Mouse (Mus musculus) hindbrain, embryonic 12.5 days (tissue): ENCODE measurements around the gene Wnk4. TPM values are rescaled to one million over a fixed set of nuclear protein-coding genes. Genes with fewer than 3 reads are reported as not detected.
A peak's percentile ranks its signal among the peaks of the same experiment; 100 is the strongest.

ENCODE experiments used
- ATAC-seq: fragments of 200-750 bp; cut with Nextera tagmentation; 2 replicates; pipeline ENCODE4 v1.8.0; 2017; ENCODE audit warnings: moderate TSS enrichment; ENCODE audit not compliant: low FRiP score
- H3K27ac ChIP-seq: fragments of 300-500 bp; sonication (generic); 2 replicates; pipeline ENCODE4 v1.5.1; 2016; ENCODE audit warnings: mild to moderate bottlenecking
- H3K27me3 ChIP-seq: fragments of 300-500 bp; sonication (generic); 2 replicates; pipeline ENCODE4 v1.6.1; 2016; ENCODE audit warnings: mild to moderate bottlenecking
- H3K36me3 ChIP-seq: fragments of 300-500 bp; sonication (generic); 2 replicates; pipeline ENCODE4 v1.6.1; 2016; ENCODE audit warnings: mild to moderate bottlenecking
- H3K4me1 ChIP-seq: fragments of 300-500 bp; sonication (generic); 2 replicates; pipeline ENCODE4 v1.6.1; 2016
- H3K4me2 ChIP-seq: fragments of 300-500 bp; sonication (generic); replicated peaks from 2 replicates; pipeline ENCODE4 v1.6.1; 2016; ENCODE audit warnings: mild to moderate bottlenecking
- H3K4me3 ChIP-seq: fragments of 300-500 bp; sonication (generic); 2 replicates; pipeline ENCODE4 v1.5.1; 2016; ENCODE audit warnings: mild to moderate bottlenecking
- H3K9ac ChIP-seq: fragments of 300-500 bp; sonication (generic); 2 replicates; pipeline ENCODE4 v1.6.1; 2016; ENCODE audit warnings: mild to moderate bottlenecking, moderate library complexity
- H3K9me3 ChIP-seq: fragments of 300-500 bp; sonication (generic); replicated peaks from 2 replicates; pipeline ENCODE4 v1.6.1; 2016; ENCODE audit warnings: mild to moderate bottlenecking
- WGBS: fragments of 180-500 bp; shearing (Covaris S2); methylation state at CpG from one replicate; pipeline ENCODE4 v1.1.7; 2016; 5-methylcytosine and 5-hydroxymethylcytosine counted together
- polyA plus RNA-seq: library from polyadenylated mRNA; unstranded; fragments of >200 nt; fragmentation: Nextera tagmentation; extraction: Ambion mirVana; gene quantifications from 2 replicates; pipeline ENCODE4 v1.2.1, GENCODE M21; 2016

Gene Wnk4
- polyA plus RNA-seq, 1 experiment from 2014 or later, result 9.5 TPM

GRCm38 (mm10) chr11:101247521-101248030 lies 12.8 kb upstream of the Wnk4 start:
- Histone ChIP-seq H3K4me3 (peak overlapping the region; percentile 57; the same call in 1 of the 2 replicates), H3K27me3 (peaks cover 37% of the 10 kb centered on the region), H3K4me1 (peaks cover 9% of the 10 kb centered on the region), H3K27ac (no peak overlapping the region), H3K36me3 (no peaks in the 10 kb centered on the region), H3K4me2 (peak overlapping the region; percentile 84), H3K9ac (no peak overlapping the region), H3K9me3 (no peaks in the 10 kb centered on the region)
- 84% methylated on average over 6 of the region's 6 CpGs for WGBS
- ATAC-seq, result no peak

GRCm38 (mm10) chr11:101248258-101248994 lies 11.9 kb upstream of the Wnk4 start:
- 0 out of 2 replicates have a peak overlapping the region, but pooled peaks have one; percentile 6 for H3K4me2 ChIP-seq
- H3K9me3 ChIP-seq, result no peaks in the 10 kb centered on the region
- peaks cover 37% of the 10 kb centered on the region for H3K27me3 ChIP-seq
- no peak overlapping the region for H3K4me3 ChIP-seq
- H3K4me1 ChIP-seq, result peaks cover 15% of the 10 kb centered on the region
- ATAC-seq, result no peak
- H3K9ac ChIP-seq, result no peak overlapping the region
- 31% methylated on average over 14 of the region's 14 CpGs for WGBS
- no peak overlapping the region for H3K27ac ChIP-seq
- no peaks in the 10 kb centered on the region for H3K36me3 ChIP-seq

DNA sequence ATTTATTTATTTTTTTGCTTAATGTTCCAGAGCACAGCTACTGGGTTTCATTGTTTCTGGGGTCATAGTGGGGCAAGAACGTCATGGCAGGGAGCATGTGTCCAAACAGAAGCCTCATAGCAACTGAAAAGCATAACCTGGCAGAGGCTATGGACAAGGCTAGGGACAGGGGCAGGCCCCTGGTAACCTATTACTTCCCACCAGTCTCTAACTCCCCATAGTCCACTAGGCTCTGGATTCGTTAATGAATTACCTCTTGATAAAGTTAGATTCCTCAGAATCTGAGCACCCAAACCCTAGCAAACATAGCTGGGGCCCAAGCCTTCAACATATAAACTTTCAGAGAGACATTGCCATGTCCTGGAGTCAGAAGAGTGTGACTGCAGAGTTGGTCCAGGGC lies 9.3 kb upstream of the Wnk4 start:
- ATAC-seq, result no peak
- Histone ChIP-seq H3K9ac (no peak overlapping the region), H3K4me3 (no peak overlapping the region), H3K4me1 (peaks cover 23% of the 10 kb centered on the region), H3K27ac (no peak overlapping the region), H3K9me3 (no peaks in the 10 kb centered on the region), H3K27me3 (peaks cover 18% of the 10 kb centered on the region), H3K36me3 (0 out of 2 replicates have a peak, but pooled peaks cover 3% of the 10 kb centered on the region), H3K4me2 (no peak overlapping the region)
- WGBS, result 83% methylated on average over 2 of the region's 2 CpGs

GRCm38 (mm10) chr11:101252941-101253340 lies 7.4 kb upstream of the Wnk4 start:
- Histone ChIP-seq H3K4me2 (peak overlapping the region; percentile 94), H3K4me3 (peak overlapping the region; percentile 79), H3K36me3 (0 out of 2 replicates have a peak, but pooled peaks cover 10% of the 10 kb centered on the region), H3K4me1 (peaks cover 16% of the 10 kb centered on the region), H3K27ac (peak overlapping the region; percentile 86; the same call in 1 of the 2 replicates), H3K9ac (peak overlapping the region; percentile 86), H3K9me3 (no peaks in the 10 kb centered on the region), H3K27me3 (peaks cover 1% of the 10 kb centered on the region)
- no peak for ATAC-seq
- WGBS, result 13% methylated on average over 7 of the region's 7 CpGs

- Histone ChIP-seq H3K27me3 (no peaks in the 10 kb centered on the region), H3K36me3 (peaks cover 15% of the 10 kb centered on the region; the same call in 1 of the 2 replicates), H3K9me3 (no peaks in the 10 kb centered on the region), H3K9ac (peak within 1 kb of the TSS; percentile 86), H3K4me1 (peaks cover 18% of the 10 kb centered on the region), H3K27ac (peak within 1 kb of the TSS; percentile 86), H3K4me2 (peak within 1 kb of the TSS; percentile 94), H3K4me3 (peak within 1 kb of the TSS; percentile 79)
- under 1% methylated on average over 40 of the region's 40 CpGs for WGBS
- peak; percentile 82 for ATAC-seq
Observed at GRCm38 (mm10) chr11:101253613-101254389, 6.6 kb upstream of the Wnk4 start, which contains the start of gene Vps25. Vps25 (plus strand) TSS chr11:101253707.

DNA sequence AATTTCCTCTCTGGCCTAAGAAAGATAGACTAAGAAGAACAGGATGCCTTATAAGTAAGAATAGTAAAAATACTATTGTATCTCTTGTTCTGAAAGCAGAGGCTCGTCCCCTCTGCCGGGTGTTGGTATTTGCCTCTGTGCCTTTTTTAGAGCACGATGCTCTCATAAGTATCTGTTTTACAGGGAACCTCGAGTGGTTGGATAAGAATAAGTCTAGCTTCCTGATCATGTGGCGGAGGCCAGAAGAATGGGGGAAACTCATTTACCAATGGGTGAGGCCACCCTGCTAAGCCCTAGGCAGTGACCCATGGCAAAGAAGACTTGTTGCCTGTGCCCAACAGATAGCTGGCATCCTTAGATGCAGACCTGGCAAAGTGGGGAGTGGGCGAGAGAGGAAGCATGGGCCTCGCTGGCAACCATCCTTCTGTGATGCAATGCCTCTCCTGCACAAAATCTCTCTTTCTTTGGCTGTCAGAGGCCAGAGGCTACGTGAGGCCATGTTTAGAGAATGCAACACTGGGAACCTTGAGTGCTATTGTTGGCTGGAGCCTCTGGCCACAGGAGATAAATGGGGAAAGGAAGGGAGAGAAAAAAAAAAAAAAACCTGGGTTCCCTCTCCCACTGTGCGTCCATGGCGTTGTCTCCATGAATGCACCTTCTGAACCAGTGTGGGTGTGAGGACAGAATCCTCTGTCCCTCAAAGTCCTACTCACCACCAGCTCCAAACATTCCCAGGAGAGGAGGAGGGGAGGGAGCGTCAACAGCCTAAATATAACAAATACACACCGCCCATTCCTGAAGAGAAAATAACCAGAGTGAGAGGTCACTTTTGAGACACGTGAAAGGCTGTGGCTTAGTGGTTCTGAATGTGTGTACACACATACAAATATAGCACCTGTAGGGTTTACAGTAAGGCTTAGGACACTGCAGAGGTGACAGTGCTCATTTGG lies 4.3 kb upstream of the Wnk4 start:
- ATAC-seq, result no peak
- Histone ChIP-seq H3K9ac (no peak overlapping the region), H3K4me3 (no peak overlapping the region), H3K4me2 (no peak overlapping the region), H3K36me3 (peaks cover 17% of the 10 kb centered on the region; the same call in 1 of the 2 replicates), H3K4me1 (peaks cover 41% of the 10 kb centered on the region), H3K27ac (no peak overlapping the region), H3K27me3 (peaks cover 9% of the 10 kb centered on the region; the same call in 1 of the 2 replicates), H3K9me3 (no peaks in the 10 kb centered on the region)
- 88% methylated on average over 13 of the region's 13 CpGs for WGBS

DNA sequence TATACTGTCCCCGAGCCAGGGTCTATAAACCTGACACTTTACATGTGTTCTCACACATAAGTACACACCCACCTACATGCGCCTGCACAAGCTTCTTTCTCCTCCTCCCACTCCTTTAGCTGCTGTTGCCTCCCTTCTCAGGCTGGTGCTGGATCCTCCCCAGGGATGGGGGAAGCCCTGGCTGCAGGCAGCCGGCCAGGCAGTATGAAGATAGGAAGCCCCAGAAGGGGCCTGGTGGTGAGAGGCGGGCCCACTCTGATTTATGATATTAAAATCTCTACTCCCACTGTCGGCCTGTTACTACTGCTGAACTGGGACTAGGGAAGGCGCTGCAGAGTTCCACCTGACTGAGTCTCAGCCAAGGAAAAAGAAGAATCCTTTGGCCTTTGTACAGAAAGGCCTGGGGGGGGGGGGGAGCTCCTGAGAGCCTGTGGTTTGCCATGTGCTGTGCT lies 1.1 kb upstream of the Wnk4 start:
- ATAC-seq, result no peak
- Histone ChIP-seq H3K27ac (peak overlapping the region; percentile 35), H3K36me3 (peaks cover 17% of the 10 kb centered on the region; the same call in 1 of the 2 replicates), H3K9me3 (no peaks in the 10 kb centered on the region), H3K4me1 (peaks cover 52% of the 10 kb centered on the region), H3K27me3 (peaks cover 40% of the 10 kb centered on the region), H3K4me2 (peak overlapping the region; percentile 96), H3K4me3 (0 out of 2 replicates have a peak overlapping the region, but pooled peaks have one; percentile 51), H3K9ac (peak overlapping the region; percentile 9; the same call in 1 of the 2 replicates)
- 44% methylated on average over 6 of the region's 6 CpGs for WGBS

- Histone ChIP-seq H3K4me3 (peak overlapping the region; percentile 51), H3K9me3 (no peaks in the 10 kb centered on the region), H3K27ac (0 out of 2 replicates have a peak overlapping the region, but pooled peaks have one; percentile 35), H3K27me3 (peaks cover 54% of the 10 kb centered on the region), H3K9ac (peak overlapping the region; percentile 77), H3K4me2 (peak overlapping the region; percentile 96), H3K4me1 (peaks cover 59% of the 10 kb centered on the region), H3K36me3 (peaks cover 15% of the 10 kb centered on the region; the same call in 1 of the 2 replicates)
- no peak for ATAC-seq
- under 1% methylated on average over 30 of the region's 30 CpGs for WGBS
Observed at GRCm38 (mm10) chr11:101260826-101261380, 536 bp downstream of the Wnk4 start.

DNA sequence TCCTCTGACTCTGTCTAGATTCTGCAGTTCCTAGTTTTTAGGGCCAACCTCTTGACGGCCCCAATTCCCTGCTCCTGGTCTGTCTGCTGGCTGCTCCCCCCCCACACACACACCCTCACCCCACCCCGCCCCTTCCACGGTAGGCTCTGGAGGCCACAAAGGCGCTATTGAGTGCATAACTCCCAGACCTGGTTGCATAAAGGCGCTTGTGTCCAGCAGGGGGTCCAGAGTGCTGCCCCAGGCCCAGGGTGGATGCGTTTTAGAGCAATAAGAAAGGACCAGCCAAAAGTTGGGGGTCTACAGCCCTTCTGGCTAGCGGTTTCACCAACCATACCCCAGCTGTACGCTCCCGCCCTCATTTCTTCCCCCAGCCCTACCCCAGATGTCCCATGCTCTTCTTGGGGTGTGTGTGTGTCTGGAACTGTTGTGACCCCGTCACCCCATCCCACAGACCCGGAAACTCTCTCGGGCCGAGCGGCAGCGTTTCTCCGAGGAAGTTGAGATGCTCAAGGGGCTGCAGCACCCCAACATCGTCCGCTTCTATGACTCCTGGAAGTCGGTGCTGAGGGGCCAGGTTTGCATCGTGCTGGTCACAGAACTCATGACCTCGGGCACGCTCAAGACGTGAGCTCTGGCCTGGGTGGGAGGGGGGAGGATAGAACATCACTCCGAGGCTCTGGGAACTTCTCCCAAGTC lies 2.1 kb downstream of the Wnk4 start:
- H3K36me3 ChIP-seq, result peaks cover 7% of the 10 kb centered on the region; the same call in 1 of the 2 replicates
- H3K27ac ChIP-seq, result no peak overlapping the region
- peaks cover 64% of the 10 kb centered on the region for H3K27me3 ChIP-seq
- H3K4me1 ChIP-seq, result peaks cover 59% of the 10 kb centered on the region
- peak overlapping the region; percentile 96 for H3K4me2 ChIP-seq
- 1% methylated on average over 24 of the region's 24 CpGs for WGBS
- ATAC-seq, result no peak
- peak overlapping the region; percentile 51 for H3K4me3 ChIP-seq
- no peaks in the 10 kb centered on the region for H3K9me3 ChIP-seq
- H3K9ac ChIP-seq, result peak overlapping the region; percentile 47; the same call in 1 of the 2 replicates

DNA sequence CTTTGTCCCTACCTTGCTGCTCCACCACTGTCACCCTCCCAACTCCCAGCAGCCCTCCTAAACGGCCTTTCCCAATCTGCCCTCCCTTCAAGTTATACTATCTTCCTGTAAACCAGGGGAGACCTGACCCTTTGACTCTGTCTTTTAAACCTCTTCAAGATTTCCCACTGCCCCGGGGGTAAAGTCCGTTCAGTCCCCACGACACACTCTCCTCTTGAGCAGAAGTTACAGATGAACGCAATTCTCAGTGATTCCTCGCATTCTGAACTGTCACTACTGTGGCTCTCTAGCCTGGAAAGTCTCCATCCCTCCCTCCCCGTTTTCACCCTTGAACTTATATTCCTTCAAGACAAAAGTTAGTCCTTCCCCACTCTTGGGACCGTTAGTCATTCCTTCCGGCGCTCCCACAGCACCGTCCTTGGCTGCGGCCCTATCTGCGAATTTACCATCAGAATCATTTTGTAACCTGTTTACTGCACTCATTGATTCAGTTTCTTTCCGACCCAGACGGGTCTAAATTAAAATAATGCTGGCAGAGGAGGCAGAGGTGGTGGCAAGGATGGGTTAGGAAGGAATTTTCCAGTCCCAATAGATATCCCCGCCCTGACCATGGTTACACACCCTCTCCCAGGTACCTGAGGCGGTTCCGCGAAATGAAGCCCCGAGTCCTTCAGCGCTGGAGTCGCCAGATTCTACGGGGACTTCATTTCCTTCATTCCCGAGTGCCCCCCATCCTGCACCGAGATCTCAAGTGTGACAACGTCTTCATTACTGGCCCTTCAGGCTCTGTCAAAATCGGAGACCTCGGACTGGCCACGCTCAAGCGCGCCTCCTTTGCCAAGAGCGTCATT lies 3.0 kb downstream of the Wnk4 start:
- Histone ChIP-seq H3K4me3 (0 out of 2 replicates have a peak overlapping the region, but pooled peaks have one; percentile 51), H3K27ac (no peak overlapping the region), H3K36me3 (peaks cover 6% of the 10 kb centered on the region; the same call in 1 of the 2 replicates), H3K27me3 (peaks cover 64% of the 10 kb centered on the region), H3K9me3 (no peaks in the 10 kb centered on the region), H3K9ac (no peak overlapping the region), H3K4me2 (peak overlapping the region; percentile 96; the same call in 1 of the 2 replicates), H3K4me1 (peaks cover 59% of the 10 kb centered on the region)
- ATAC-seq, result no peak
- 4% methylated on average over 32 of the region's 32 CpGs for WGBS
